Mouse (Mus musculus) frontal cortex, adult (tissue): ENCODE data around the gene Smap2.

Source experiments
- ATAC-seq: cut with Nextera tagmentation; 2 replicates; pipeline ENCODE4 v1.9.2; 2017; ENCODE audit warnings: mild to moderate bottlenecking, moderate library complexity, mixed read lengths; ENCODE audit not compliant: low TSS enrichment

Smap2 gene

GRCm38 (mm10) chr4:121016928-121017657, at the start of gene Smap2:
Gene Smap2, minus strand, starts transcription at chr4:121017247.
- peak; percentile 89 for ATAC-seq

GRCm38 (mm10) chr4:121065336-121065735, 48.3 kb upstream of the Smap2 start:
- no peak for ATAC-seq

GRCm38 (mm10) chr4:121059218-121059617, 42.2 kb upstream of the Smap2 start:
- ATAC-seq: 0 out of 2 replicates have a peak, but pooled peaks have one; percentile 18

DNA sequence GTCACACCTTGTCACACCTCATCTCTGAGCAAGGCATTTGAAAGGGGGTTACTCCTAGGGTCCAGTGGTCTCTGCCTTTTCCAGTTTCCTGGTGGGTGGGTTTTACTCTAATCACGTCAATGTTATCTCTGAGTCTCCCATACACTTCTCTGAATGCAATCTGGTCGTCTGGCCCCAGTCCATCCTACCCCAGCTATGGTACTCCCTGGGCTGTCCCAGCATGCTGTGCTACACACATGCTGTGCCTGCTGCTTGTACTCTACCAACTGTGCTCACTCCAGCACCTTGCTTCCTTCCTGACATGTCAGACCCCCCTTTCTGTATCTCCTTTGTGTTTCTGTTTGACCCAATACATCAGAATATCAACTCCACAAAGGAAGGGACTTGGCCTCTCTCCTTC, 40.0 kb upstream of the Smap2 start:
- no peak for ATAC-seq

GRCm38 (mm10) chr4:121056342-121056741, 39.3 kb upstream of the Smap2 start:
- ATAC-seq: no peak

DNA sequence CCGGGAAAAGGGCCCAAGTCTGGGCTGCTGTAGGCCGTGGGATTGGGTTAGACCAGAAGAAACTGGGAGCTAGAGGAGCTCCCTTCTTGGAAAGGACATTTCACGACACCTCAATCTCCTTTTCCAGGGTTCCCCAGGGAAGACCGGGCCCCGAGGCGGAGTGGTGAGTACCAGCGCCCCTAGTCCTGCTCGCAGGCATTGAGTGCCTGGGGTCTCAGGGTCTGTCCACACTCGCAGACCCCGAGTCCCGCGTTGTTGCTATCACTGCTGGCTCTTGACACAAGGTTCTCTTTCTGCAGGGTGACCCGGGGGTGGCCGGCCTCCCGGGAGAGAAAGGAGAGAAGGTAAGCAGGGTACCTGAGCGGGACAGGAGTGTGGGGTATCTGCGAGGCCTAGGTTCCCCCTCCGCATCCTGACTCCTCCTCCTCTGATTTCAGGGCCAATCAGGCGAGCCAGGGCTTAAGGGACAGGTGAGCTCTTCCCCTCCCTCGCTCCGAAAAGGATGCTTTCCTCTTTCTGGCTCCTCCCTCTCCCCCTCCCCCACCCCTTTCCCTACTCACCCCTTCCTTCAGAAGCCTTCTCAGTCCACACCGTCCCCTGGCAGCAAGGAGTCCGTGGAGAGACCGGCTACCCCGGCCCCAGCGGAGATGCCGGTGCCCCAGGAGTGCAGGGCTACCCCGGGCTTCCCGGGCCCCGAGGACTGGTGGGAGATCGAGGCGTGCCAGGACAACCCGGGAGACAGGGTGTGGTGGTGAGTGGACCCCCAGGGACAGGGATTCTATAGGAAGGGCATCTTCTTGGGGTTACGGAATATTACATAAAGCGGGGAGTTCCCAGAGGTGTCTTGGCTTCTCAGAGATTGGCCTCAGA, 35.6 kb upstream of the Smap2 start:
- peak; percentile 92 for ATAC-seq

GRCm38 (mm10) chr4:121051863-121052262, 34.8 kb upstream of the Smap2 start:
- ATAC-seq: no peak

GRCm38 (mm10) chr4:121042946-121043345, 25.9 kb upstream of the Smap2 start:
- ATAC-seq: no peak

- ATAC-seq: no peak
Observed at GRCm38 (mm10) chr4:121042472-121042871, 25.4 kb upstream of the Smap2 start.

GRCm38 (mm10) chr4:121040897-121041671, 24.0 kb upstream of the Smap2 start:
- peak; percentile 87 for ATAC-seq

- ATAC-seq: no peak
Observed at GRCm38 (mm10) chr4:121040323-121040722, 23.3 kb upstream of the Smap2 start.

DNA sequence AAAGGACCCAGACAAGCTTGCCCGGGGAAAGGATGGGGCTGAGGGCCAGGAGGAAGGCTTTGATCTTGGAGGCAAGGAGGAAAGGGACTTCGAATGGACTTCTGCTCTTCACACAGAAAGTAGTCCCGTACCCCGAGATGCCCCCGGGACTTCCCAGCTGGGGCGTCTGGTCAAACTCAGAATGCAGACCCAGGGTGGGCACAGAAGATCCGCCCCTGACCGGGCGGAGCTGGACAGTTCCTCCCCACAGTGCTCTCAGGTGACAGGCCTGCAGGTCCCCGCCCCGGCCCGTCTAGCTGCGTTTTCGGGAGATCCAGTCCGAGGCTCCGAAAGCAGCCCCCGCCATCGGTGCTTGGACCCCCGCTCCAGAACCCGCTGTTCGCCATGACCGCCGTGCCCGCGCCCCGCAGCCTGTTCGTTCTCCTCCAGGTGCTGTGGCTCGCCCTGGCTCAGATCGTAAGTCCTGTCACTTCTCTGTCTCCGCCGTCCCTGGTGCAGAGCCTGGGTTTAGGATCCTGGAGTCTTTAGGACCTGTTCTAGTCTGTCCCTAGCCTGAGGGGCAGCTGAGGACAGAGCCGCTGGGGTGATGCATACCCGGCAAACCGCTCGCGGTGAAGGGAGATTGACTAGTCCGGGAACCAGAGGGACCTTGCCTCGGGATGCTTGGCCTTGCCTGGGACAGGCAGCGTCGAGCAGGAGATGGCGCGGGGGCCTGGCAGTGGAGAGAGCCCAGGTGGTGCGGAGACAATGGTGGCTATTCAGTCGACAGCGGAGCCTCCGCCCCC, 22.5 kb upstream of the Smap2 start, which contains the start of gene Col9a2:
Gene Col9a2, plus strand, starts transcription at position 55 of the 785 bp plus-strand sequence.
- ATAC-seq: peak; percentile 42; the same call in 1 of the 2 replicates

DNA sequence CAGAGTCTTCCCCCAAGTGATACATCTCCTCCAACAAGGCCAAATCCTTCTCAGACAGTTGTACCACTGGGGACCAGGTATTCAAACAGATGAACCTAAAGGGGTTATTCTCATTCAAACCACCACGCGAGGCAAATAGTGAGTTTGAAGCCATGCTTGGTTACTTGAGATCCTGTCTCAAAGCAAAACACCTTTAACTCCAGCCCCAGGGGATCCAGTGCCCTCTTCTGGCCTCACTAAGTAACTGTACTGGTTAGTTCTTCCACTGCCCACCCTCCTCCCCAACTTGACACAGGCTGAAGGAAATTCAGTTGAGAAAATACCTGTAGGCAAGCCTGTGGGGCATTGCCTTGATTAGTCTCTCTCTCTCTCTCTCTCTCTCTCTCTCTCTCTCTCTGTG, 16.0 kb upstream of the Smap2 start:
- ATAC-seq: no peak

- ATAC-seq: no peak
Observed at GRCm38 (mm10) chr4:121031440-121031839, 14.4 kb upstream of the Smap2 start.

DNA sequence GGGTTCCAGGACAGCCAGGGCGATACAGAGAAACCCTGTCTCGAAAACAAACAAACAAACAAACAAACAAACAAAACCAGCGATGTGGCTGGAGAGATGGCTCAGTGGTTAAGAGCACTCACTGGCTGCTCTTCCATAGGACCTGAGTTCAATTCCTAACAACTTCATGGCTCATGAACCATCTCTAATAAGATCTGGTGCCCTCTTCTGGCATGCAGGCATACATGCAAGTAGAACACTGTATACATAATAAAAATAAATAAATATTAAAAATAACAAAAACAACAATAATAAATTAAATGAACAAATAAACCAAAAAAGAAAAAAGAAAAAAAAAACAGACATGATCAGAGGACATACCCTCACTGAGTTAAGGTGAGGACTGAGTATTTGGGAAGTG, 12.6 kb upstream of the Smap2 start:
- no peak for ATAC-seq

DNA sequence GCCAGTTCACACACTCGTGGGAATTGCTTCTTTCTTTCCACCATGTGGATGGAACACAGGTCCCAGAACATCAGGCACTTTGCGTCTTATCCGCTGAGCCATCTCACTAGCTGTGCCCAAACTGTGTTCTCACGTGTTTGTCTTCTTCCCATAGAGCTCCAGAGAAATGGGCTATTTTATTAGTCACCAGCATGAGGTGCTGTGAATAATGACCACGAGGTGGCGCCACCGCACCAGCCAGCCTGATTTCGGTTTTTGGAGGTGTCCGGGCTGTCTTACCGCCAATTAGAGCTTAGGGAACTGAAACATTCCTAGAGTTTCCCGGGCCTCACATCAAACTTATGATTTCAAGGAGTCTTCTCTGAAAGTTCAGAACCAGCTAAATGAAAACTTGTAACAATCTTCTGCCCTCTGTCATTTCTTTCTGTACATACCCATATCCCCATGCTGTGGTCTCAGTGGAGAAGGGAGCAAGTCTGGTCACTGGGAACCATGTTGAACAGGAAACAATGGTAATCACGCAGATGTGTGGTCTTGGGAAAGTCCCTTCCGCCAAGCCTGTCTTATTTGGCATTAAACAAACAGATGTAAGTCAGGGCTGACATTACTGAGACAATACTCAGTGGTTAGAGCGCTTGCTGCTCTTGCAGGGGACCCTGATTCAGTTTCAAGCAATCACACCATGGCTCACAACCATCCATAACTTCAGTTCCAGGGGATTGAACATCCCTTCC, 11.8 kb upstream of the Smap2 start:
- ATAC-seq: 0 out of 2 replicates have a peak, but pooled peaks have one; percentile 52

DNA sequence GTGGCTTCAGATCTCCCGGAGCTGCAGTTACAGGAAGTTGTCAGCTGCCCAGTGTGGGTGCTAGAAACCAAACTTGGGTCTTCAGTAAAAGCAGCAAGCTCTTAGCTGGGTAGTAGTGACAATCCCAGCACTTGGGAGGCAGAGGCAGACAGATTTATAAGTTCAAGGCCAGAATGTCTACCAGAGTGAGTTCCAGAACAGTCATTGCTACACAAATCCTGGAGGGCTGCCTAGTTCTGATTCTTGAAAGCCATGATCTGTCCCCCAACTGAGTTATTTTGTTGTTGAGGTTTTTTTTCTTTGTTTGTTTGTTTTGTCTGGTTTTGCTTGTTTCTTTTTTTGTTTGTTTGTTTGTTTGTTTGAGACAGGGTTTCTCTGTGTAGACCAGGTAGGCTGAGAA, 11.1 kb upstream of the Smap2 start:
- no peak for ATAC-seq

DNA sequence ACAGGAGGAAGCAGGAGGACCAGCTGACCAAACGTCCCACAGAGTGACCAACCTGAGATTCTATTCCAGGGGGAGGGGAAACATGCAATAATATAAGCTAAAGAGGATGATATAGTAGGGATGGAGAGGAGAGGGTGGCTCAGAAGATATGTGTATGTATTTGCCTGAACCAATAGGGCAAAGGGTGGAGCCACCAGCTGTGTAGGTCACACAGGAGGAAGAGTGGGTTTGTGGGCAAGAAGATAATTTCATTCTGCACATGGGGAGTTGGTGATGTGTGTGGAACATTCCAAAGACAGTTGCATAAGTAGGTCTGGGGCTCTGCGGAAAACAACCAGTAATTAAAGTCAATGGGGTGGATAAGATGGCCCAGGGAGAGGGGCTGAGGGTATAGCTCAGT, 8.6 kb upstream of the Smap2 start:
- no peak for ATAC-seq

DNA sequence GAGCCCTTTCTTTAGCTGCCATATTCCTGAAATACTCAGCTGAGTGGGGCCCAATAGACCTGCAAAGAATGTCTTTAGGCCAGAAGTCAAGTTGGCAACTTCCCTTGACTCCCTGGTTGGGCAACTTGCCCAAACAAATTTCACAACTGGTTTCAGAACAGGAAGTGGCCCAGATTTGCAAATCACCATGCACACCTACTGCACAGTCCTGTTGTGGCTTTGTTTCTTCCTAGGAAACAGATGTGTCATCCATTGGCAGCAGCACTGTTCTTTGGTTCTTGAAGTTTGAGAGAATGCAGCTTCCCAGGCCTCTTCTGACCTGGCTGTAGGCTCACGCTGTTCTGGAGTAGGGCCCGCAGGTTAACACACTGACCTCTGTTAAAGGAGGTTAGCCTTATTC, 6.9 kb upstream of the Smap2 start:
- ATAC-seq: no peak

DNA sequence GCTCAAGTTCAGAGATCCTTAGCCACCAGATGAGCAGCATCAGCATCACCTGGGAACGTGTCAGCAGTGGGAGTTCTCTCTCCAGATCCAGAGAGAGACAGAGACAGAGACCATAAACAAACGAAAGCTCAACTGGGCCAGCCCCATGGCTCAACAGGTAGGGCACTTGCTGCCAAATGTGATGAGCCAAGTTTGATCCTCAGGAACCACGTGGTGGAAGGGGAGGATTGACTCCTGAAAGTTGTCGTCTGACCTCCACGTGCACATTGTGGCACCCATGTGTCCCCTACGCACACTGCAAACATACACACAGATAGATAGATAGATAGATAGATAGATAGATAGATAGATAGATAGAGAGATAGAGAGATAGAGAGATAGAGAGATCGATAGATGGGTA, 6.4 kb upstream of the Smap2 start:
- no peak for ATAC-seq

GRCm38 (mm10) chr4:121021911-121022310, 4.9 kb upstream of the Smap2 start:
- no peak for ATAC-seq
